Mouse (Mus musculus) E14TG2a.4 (cell line): ENCODE results near the gene Pcca.

Source experiments
- H3K27me3 ChIP-seq: 2 replicates; pipeline ENCODE4 v1.6.1; 2014; ENCODE audit warnings: low read length, control low read depth; ENCODE audit not compliant: insufficient read depth
- H3K36me3 ChIP-seq: 2 replicates; pipeline ENCODE4 v1.6.1; 2014; ENCODE audit warnings: low read length, control low read depth; ENCODE audit not compliant: insufficient read depth
- H3K4me1 ChIP-seq: replicated peaks from 2 replicates; pipeline ENCODE4 v1.6.1; 2014; ENCODE audit warnings: low read depth, low read length, control low read depth
- H3K4me3 ChIP-seq: replicated peaks from 2 replicates; pipeline ENCODE4 v1.5.1; 2014; ENCODE audit warnings: mild to moderate bottlenecking, low read length
- H3K9me3 ChIP-seq: 2 replicates; pipeline ENCODE4 v1.6.1; 2014; ENCODE audit warnings: low read length, control low read depth
- CTCF ChIP-seq: conservative IDR thresholded peaks from 2 replicates; pipeline ENCODE4 v1.5.1; 2014; ENCODE audit warnings: low read length
- NANOG ChIP-seq: IDR thresholded peaks from 2 replicates; pipeline ENCODE4 v1.6.1; 2014; ENCODE audit warnings: borderline replicate concordance, low read length, mixed read lengths
- POU5F1 ChIP-seq: IDR thresholded peaks from 2 replicates; pipeline ENCODE4 v1.6.1; 2014; ENCODE audit warnings: low read length, borderline replicate concordance

The Pcca gene

GRCm38 (mm10) chr14:122912812-122913498 is 378.8 kb downstream of the Pcca start:
- no peak for TF ChIP-seq NANOG
- Histone ChIP-seq H3K36me3 (no peaks in the 10 kb centered on the region; the same call in 1 of the 2 replicates), H3K4me1 (peaks cover 28% of the 10 kb centered on the region), H3K27me3 (peaks cover 23% of the 10 kb centered on the region), H3K9me3 (no peaks in the 10 kb centered on the region), H3K4me3 (peak overlapping the region; percentile 87)

DNA sequence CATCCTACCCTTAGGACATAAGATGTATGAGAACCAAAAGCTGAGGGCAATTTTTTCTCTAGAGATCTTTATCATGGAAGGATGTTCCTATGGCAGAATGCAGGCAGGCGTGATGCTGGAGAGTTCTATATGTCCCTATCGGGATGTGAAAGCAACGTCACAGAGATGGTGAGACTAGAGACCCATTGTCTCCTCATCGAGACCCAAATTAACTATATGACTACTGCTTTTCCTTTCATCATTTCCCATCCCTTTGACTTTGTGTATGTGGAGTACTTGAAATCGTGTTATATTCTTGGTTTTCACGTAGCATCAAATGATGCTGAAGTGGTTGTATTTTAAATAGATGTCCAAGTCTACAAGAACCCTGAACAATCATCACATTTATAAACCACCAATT is 379.5 kb downstream of the Pcca start, which contains the start of gene Ggact:
Ggact (minus strand) TSS at position 101 of the 400 bp plus-strand sequence.
- Histone ChIP-seq H3K4me1 (peaks cover 28% of the 10 kb centered on the region), H3K36me3 (peaks cover 2% of the 10 kb centered on the region; the same call in 1 of the 2 replicates)
- no peak for TF ChIP-seq POU5F1
- no peak for TF ChIP-seq CTCF
- TF ChIP-seq NANOG = no peak

DNA sequence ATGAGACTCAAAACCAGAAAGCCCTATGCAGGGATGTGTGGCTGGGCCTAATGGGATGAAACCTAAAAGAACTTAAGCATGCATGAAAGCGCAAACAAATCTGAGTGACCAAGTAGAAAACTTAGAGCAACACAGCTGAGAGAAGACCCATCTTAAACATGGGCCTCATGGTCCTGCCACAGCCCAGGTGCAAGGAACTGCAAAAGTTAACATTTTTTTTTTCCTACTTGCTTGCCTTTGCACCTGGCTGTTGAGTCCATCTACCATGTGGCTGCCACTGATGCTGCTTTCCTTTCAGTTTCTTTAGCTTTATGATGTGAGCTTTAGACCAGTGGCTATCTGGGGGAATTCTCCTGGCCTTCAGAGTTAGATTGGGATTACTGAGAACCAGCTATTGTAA is 383.6 kb downstream of the Pcca start:
- H3K27me3 ChIP-seq = peaks cover 14% of the 10 kb centered on the region
- no peaks in the 10 kb centered on the region for H3K9me3 ChIP-seq
- no peak for TF ChIP-seq POU5F1
- no peak for TF ChIP-seq CTCF
- TF ChIP-seq NANOG = no peak
- no peak overlapping the region for H3K4me3 ChIP-seq
- H3K36me3 ChIP-seq = 0 out of 2 replicates have a peak, but pooled peaks cover 3% of the 10 kb centered on the region
- H3K4me1 ChIP-seq = peaks cover 6% of the 10 kb centered on the region; the same call in 1 of the 2 replicates

More for the DNA sequence above, 379.5 kb downstream of the Pcca start, which contains the start of gene Ggact:
- Histone ChIP-seq H3K9me3 (no peaks in the 10 kb centered on the region), H3K27me3 (peaks cover 23% of the 10 kb centered on the region), H3K4me3 (peak within 1 kb of the TSS; percentile 87)

- H3K36me3 ChIP-seq = 0 out of 2 replicates have a peak, but pooled peaks cover 3% of the 10 kb centered on the region
- TF ChIP-seq NANOG (no peak), CTCF (no peak), POU5F1 (no peak)
- no peak overlapping the region for H3K4me3 ChIP-seq
- no peaks in the 10 kb centered on the region for H3K27me3 ChIP-seq
- H3K9me3 ChIP-seq = no peaks in the 10 kb centered on the region
- 0 out of 2 replicates have a peak, but pooled peaks cover 6% of the 10 kb centered on the region for H3K4me1 ChIP-seq
Measured at GRCm38 (mm10) chr14:122920011-122920410, 385.9 kb downstream of the Pcca start.

- no peak overlapping the region for H3K4me3 ChIP-seq
- H3K36me3 ChIP-seq = peaks cover 3% of the 10 kb centered on the region; the same call in 1 of the 2 replicates
- no peaks in the 10 kb centered on the region for H3K4me1 ChIP-seq
- no peaks in the 10 kb centered on the region for H3K9me3 ChIP-seq
- TF ChIP-seq CTCF = no peak
- TF ChIP-seq POU5F1 = no peak
- no peak for TF ChIP-seq NANOG
- H3K27me3 ChIP-seq = no peaks in the 10 kb centered on the region
Measured at GRCm38 (mm10) chr14:122936460-122936859, 402.3 kb downstream of the Pcca start.
